Mouse (Mus musculus): Measurements from ENCODE around the gene Klkb1.

DNA sequence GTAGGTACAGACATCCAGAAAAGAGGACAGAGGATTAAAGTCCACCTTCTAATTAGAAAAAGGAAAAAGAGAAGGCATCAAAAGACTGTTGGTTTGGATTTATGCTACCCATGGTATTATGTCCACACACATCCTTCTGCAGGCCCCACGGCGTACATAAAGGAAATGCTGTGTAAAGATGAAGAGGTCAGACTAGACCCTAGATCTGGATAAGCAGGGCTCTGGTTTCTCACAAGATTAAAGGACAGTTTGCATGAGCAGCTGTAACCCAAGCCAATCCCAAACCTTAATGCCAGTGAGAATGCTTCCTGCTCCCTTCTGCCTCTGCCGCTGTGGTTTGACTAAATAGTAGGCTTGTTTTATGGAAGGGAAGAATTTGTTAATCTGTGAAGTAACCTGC, 17.2 kb downstream of the Klkb1 start:
- no peak for TF ChIP-seq CTCF (IDR thresholded peaks at IDR 0.05; ENCODE audit: control insufficient read depth, insufficient read depth, insufficient read length)
- TF ChIP-seq USF1 (IDR thresholded peaks at IDR 0.05; ENCODE audit: low read depth): no peak
- no peak for TF ChIP-seq MYOD1 (IDR thresholded peaks at IDR 0.05; ENCODE audit: control insufficient read depth, insufficient read length, low read depth)
- TF ChIP-seq FOSL1 (IDR thresholded peaks at IDR 0.05; ENCODE audit: insufficient read depth, low read length, poor library complexity, severe bottlenecking): no peak
- no peak for TF ChIP-seq CEBPB (IDR thresholded peaks at IDR 0.05; ENCODE audit: low read depth)
- TF ChIP-seq MYOG (IDR thresholded peaks at IDR 0.05; ENCODE audit: control insufficient read depth, extremely low read depth, insufficient read length): no peak
- TF ChIP-seq MAX (IDR thresholded peaks at IDR 0.05): no peak
